Mouse (Mus musculus) intestine, embryonic 14.5 days (tissue): ENCODE results near the gene Tmem266. TPM values are rescaled to one million over a fixed set of nuclear protein-coding genes. Genes with fewer than 3 reads are reported as not detected.

Experiments used
- ATAC-seq: fragments of 200-750 bp; cut with Nextera tagmentation; replicated peaks from 2 replicates; pipeline ENCODE4 v1.8.0; 2017; ENCODE audit warnings: low read depth, moderate number of reproducible peaks, moderate TSS enrichment, moderate library complexity; ENCODE audit not compliant: low FRiP score, low TSS enrichment
- DNase-seq: peaks from one replicate; pipeline ENCODE4 v3.0.0-alpha.2; 2018; ENCODE audit warnings: low spot score
- H3K27ac ChIP-seq: fragments of 300-500 bp; sonication (generic); 2 replicates; pipeline ENCODE4 v1.5.1; 2014; ENCODE audit warnings: low read depth, mild to moderate bottlenecking, control low read depth
- H3K27me3 ChIP-seq: fragments of 300-500 bp; sonication (generic); replicated peaks from 2 replicates; pipeline ENCODE4 v1.6.1; 2014; ENCODE audit warnings: low read length, control low read depth; ENCODE audit not compliant: control insufficient read depth, insufficient read depth
- H3K36me3 ChIP-seq: fragments of 300-500 bp; sonication (generic); 2 replicates; pipeline ENCODE4 v1.6.1; 2014; ENCODE audit warnings: low read length, control low read depth; ENCODE audit not compliant: control insufficient read depth, insufficient read depth
- H3K4me1 ChIP-seq: fragments of 300-500 bp; sonication (generic); replicated peaks from 2 replicates; pipeline ENCODE4 v1.6.1; 2014; ENCODE audit warnings: low read length, control low read depth, mixed read lengths; ENCODE audit not compliant: control insufficient read depth, insufficient read depth
- H3K4me2 ChIP-seq: fragments of 300-500 bp; sonication (generic); 2 replicates; pipeline ENCODE4 v1.6.1; 2014; ENCODE audit warnings: low read length
- H3K4me3 ChIP-seq: fragments of 300-500 bp; sonication (generic); 2 replicates; pipeline ENCODE4 v1.5.1; 2014; ENCODE audit warnings: low read depth, low read length, control low read depth, mixed read lengths
- H3K9ac ChIP-seq: fragments of 300-500 bp; sonication (generic); 2 replicates; pipeline ENCODE4 v1.6.1; 2014; ENCODE audit warnings: mild to moderate bottlenecking, low read length
- H3K9me3 ChIP-seq: fragments of 300-500 bp; sonication (generic); 2 replicates; pipeline ENCODE4 v1.6.1; 2016; ENCODE audit warnings: low read length, control low read depth; ENCODE audit not compliant: control insufficient read depth
- WGBS: fragments of 180-500 bp; shearing (Covaris S2); extraction: QIAGEN DNeasy Blood & Tissue Kit; methylation state at CpG from one replicate; pipeline ENCODE4 v1.1.7; 2014; 5-methylcytosine and 5-hydroxymethylcytosine counted together
- polyA plus RNA-seq: library from polyadenylated mRNA; unstranded; fragments of >200 nt; fragmentation: Nextera tagmentation; extraction: Ambion mirVana; gene quantifications from 2 replicates; pipeline ENCODE4 v1.2.1, GENCODE M21; 2014

Tmem266 gene
- polyA plus RNA-seq, 1 experiment from 2014 or later: 0.77 TPM

DNA sequence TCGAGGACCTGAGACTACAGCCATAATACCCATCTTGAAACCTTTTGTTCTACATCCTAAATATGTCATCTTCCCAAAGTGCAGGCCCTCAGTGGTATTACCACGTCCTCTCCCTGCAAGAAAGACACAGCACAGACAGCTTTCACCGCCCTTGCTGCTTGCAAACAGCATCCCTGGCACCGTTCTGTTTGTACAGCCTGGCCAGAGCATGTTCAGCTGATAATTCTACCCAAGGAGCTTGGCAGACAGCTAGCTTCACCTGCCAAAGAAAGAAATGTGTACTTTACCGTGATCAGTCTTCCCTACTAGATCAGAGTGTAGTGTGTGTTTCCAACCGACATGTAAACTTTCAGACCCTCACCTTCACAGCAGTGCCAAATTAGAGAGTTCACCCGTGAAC, 45.2 kb downstream of the Tmem266 start:
- no peaks in the 10 kb centered on the region for H3K36me3 ChIP-seq
- H3K4me2 ChIP-seq: no peak overlapping the region
- H3K4me3 ChIP-seq: no peak overlapping the region
- no peak overlapping the region for H3K9ac ChIP-seq
- H3K27me3 ChIP-seq: no peaks in the 10 kb centered on the region
- ATAC-seq: no peak
- no peak overlapping the region for H3K27ac ChIP-seq
- H3K9me3 ChIP-seq: no peaks in the 10 kb centered on the region
- no peak for DNase-seq
- H3K4me1 ChIP-seq: no peaks in the 10 kb centered on the region
- 78% methylated on average over 7 of the region's 7 CpGs for WGBS

GRCm38 (mm10) chr9:55377603-55378250, 51.0 kb downstream of the Tmem266 start:
- no peak overlapping the region for H3K4me2 ChIP-seq
- ATAC-seq (no peak), DNase-seq (no peak)
- H3K4me1 ChIP-seq: no peaks in the 10 kb centered on the region
- no peak overlapping the region for H3K9ac ChIP-seq
- H3K9me3 ChIP-seq: no peaks in the 10 kb centered on the region
- no peak overlapping the region for H3K27ac ChIP-seq
- H3K27me3 ChIP-seq: no peaks in the 10 kb centered on the region
- no peaks in the 10 kb centered on the region for H3K36me3 ChIP-seq
- 85% methylated on average over 10 of the region's 10 CpGs for WGBS
- H3K4me3 ChIP-seq: no peak overlapping the region

DNA sequence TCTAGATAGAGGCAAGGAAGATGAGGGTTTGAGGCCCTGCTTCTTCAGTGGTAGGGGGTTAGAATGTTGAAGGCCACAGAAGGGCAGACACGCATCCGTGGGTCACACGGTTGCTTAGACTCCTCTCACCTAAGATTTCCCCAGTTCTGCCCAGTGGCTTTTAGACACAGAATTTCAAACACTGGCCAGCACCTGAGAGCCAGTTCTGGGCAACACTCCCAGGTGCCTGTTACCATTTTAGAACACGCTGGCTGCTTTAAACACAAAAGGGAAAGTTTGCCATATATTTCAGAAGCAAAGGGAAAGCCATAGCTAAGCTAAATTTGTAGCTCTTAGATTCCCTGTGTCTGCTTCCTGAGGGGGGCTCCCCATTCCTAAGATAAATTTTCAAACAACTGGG, 54.7 kb downstream of the Tmem266 start:
- H3K27ac ChIP-seq: no peak overlapping the region
- DNase-seq (no peak), ATAC-seq (no peak)
- H3K9ac ChIP-seq: no peak overlapping the region
- H3K4me2 ChIP-seq: no peak overlapping the region
- H3K27me3 ChIP-seq: no peaks in the 10 kb centered on the region
- H3K9me3 ChIP-seq: no peaks in the 10 kb centered on the region
- no peak overlapping the region for H3K4me3 ChIP-seq
- no peaks in the 10 kb centered on the region for H3K36me3 ChIP-seq
- no peaks in the 10 kb centered on the region for H3K4me1 ChIP-seq
- 87% methylated on average over 4 of the region's 4 CpGs for WGBS

DNA sequence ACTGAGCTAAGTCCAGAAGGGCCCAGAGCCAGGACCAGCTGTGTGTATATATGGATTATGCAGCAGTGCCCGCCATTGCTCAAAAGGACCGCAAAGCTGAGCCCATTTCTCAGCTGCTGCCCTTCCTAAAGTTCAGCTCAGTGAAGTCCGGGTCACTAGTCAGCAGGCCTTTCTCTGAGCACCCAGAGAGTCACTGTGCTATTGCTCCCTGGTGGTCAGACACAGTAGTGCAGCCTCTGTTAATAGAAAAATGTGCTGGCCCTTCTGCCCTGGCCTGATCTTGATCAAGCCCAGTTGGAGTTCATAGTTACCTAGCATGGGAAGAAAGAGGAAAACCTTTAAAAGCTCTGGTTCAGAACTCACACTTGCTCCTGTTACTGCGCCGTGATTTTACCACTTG, 55.7 kb downstream of the Tmem266 start:
- no peak overlapping the region for H3K4me2 ChIP-seq
- ATAC-seq (no peak), DNase-seq (peak; percentile 71)
- no peak overlapping the region for H3K9ac ChIP-seq
- H3K27ac ChIP-seq: no peak overlapping the region
- H3K9me3 ChIP-seq: no peaks in the 10 kb centered on the region
- H3K4me1 ChIP-seq: no peaks in the 10 kb centered on the region
- WGBS: 39% methylated on average over 5 of the region's 5 CpGs
- no peaks in the 10 kb centered on the region for H3K36me3 ChIP-seq
- no peaks in the 10 kb centered on the region for H3K27me3 ChIP-seq
- no peak overlapping the region for H3K4me3 ChIP-seq

GRCm38 (mm10) chr9:55386117-55386516, 59.4 kb downstream of the Tmem266 start:
- no peak overlapping the region for H3K4me2 ChIP-seq
- ATAC-seq: no peak
- 88% methylated on average over 4 of the region's 4 CpGs for WGBS
- DNase-seq: no peak
- H3K9ac ChIP-seq: no peak overlapping the region
- H3K27me3 ChIP-seq: no peaks in the 10 kb centered on the region
- H3K4me1 ChIP-seq: no peaks in the 10 kb centered on the region
- H3K36me3 ChIP-seq: no peaks in the 10 kb centered on the region
- H3K4me3 ChIP-seq: no peak overlapping the region
- no peak overlapping the region for H3K27ac ChIP-seq
- H3K9me3 ChIP-seq: 0 out of 2 replicates have a peak, but pooled peaks cover 4% of the 10 kb centered on the region

- DNase-seq (no peak), ATAC-seq (no peak)
- 0 out of 2 replicates have a peak, but pooled peaks cover 4% of the 10 kb centered on the region for H3K9me3 ChIP-seq
- 75% methylated on average over 14 of the region's 14 CpGs for WGBS
- H3K27me3 ChIP-seq: no peaks in the 10 kb centered on the region
- H3K4me3 ChIP-seq: no peak overlapping the region
- H3K36me3 ChIP-seq: no peaks in the 10 kb centered on the region
- H3K9ac ChIP-seq: no peak overlapping the region
- H3K27ac ChIP-seq: no peak overlapping the region
- peaks cover 3% of the 10 kb centered on the region; the same call in 1 of the 2 replicates for H3K4me1 ChIP-seq
- no peak overlapping the region for H3K4me2 ChIP-seq
These were observed 61.3 kb downstream of the Tmem266 start for GRCm38 (mm10) chr9:55387862-55388505.

DNA sequence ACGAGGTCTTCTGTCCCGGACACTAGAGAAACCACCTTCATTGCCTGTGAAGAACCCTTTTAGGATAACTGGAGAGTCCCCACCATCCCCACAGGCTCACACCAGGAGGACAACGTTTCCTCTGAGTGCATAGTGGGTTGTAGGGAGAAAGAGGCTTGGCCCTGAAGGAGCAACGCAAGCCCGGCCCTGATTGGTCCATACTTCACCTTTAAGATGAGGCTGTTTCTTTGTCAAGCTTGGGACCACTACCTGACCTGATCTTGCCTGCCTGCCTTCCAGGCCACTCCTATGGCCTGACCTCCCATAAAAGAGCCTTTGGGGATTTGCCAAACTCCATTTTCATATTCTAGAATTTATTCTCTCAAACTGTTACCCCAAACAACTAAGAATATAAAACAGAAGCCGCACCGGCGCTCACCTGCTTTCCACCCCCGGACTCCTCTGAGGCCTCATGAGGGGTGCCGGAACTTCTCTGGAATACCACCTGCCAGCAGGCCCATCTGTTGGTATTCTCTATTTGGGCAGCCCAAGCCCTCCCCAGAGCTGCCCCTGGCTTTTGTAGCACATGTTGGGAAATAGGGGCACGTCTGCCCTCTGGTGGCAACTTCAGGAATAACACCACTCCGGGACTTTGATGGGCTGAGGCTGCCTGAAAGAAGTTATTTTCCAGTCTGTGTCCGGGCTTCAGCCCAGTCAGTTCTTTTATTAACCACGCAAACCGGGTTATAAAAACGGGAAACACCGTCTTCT, 65.4 kb downstream of the Tmem266 start:
- Histone ChIP-seq H3K27ac (no peak overlapping the region), H3K27me3 (no peaks in the 10 kb centered on the region), H3K9ac (no peak overlapping the region), H3K9me3 (0 out of 2 replicates have a peak, but pooled peaks cover 4% of the 10 kb centered on the region), H3K4me2 (no peak overlapping the region), H3K4me1 (peaks cover 3% of the 10 kb centered on the region; the same call in 1 of the 2 replicates), H3K36me3 (no peaks in the 10 kb centered on the region), H3K4me3 (no peak overlapping the region)
- 0 out of 2 replicates have a peak, but pooled peaks have one; percentile 50 for ATAC-seq
- peak; percentile 95 for DNase-seq
- WGBS: 28% methylated on average over 17 of the region's 17 CpGs

DNA sequence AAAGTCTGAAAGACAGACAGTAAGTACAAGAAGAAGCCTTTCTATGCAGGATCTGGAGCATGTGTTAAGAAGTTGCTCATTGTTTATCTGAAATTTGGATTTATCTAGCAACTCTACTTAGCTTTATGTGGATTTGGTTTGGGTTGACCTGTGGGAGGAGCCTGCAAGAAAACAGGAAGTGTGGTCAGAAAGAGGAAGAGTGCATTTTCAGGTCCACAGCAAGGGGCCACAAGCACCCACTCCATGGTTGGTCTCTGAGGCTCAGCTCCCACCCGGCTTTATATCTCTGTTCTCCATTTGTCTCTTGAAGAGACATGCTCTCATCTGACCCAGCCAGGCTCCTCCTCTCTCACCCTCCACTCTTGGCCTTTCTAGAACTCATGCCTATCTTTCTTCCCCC, 68.9 kb downstream of the Tmem266 start:
- peaks cover 3% of the 10 kb centered on the region; the same call in 1 of the 2 replicates for H3K4me1 ChIP-seq
- H3K4me3 ChIP-seq: no peak overlapping the region
- ATAC-seq (no peak), DNase-seq (no peak)
- WGBS: 73% methylated on average over 1 of the region's 1 CpGs
- H3K27ac ChIP-seq: no peak overlapping the region
- H3K9ac ChIP-seq: no peak overlapping the region
- H3K36me3 ChIP-seq: no peaks in the 10 kb centered on the region
- no peaks in the 10 kb centered on the region for H3K9me3 ChIP-seq
- H3K27me3 ChIP-seq: no peaks in the 10 kb centered on the region
- H3K4me2 ChIP-seq: no peak overlapping the region
